Mouse (Mus musculus) embryonic stem cell, embryonic (primary cell): ENCODE data around the gene Pex11g.

Experiments
- CTCF ChIA-PET, 4 experiments: fragments of 300-600 bp in 2 of 4; fragments of 350-600 bp in 2 of 4; sonication (Branson Sonifier 250); formaldehyde crosslinking; loops; one replicate each; lab custom pipeline; 2022; ENCODE audit warnings: inconsistent platforms in 2 of 4; lab: Charles Lee
- POLR2A ChIA-PET, 4 experiments: fragments of 300-600 bp in 2 of 4; fragments of 350-600 bp in 2 of 4; sonication (Branson Sonifier 250); formaldehyde crosslinking; loops; one replicate each; lab custom pipeline; 2022; ENCODE audit warnings: antibody characterized with exemption in 4 of 4, inconsistent platforms in 1 of 4; lab: Charles Lee

The Pex11g gene

DNA sequence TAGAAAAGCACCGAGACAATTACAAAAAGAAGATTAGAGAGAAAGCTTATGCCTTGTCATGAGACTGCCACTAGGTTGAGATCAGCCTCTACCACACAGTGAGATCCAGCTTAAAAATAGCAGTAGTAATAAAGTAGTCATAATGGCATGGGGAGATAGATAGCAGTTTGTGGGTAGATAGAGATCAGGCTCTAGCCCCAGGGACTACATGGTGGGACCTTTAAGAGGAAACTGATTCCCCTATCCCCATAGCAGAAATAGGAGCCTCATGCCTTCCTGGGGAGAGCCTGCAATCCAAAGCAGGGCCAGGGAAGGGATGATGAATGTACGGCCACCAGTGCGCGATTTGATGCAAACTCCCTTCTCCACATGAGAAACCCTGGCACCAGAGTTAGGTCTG is 52.2 kb downstream of the Pex11g start:
- CTCF ChIA-PET = interaction anchor here in 3 of 4 experiments (0.5 to 1.5 kb wide), 4 partner anchors 22 to 257 kb away, joined by 4 to 7 read pairs (median 4); partner anchors contain the start of genes Arhgef18 (in 1 of the 3) and Fcor (in 1 of the 3)

DNA sequence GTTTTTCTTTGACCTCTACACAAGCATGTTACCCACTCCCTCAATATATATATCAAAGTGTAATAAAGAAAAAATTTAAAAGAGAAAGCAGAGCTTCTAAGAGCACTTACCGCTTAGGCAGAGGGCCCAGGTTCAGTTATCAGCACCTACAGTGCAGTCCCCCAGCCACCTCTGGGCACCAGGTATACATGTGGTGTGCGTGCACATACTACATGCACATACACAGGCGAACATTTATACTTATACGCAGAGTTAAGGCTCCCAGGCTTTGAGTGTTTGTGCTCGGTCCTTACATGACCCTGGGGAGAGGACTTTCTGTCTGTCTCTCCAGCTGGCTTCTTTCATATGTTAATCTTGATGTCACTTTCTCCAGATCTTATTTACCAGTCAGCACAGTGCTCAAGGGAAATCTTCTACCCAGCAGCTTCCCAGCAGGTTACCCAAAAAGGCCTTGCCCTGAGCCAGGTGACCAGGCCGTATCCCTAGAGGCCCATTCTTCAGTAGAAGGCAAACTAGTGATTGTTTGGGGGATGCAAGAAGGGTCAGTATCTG is 52.8 kb downstream of the Pex11g start:
- ChIA-PET CTCF (interaction anchor here (0.5 to 2.0 kb wide), 12 partner anchors 12 to 836 kb away, joined by 3 to 11 read pairs (median 5); partner anchors contain the start of genes Arhgef18 (in 1 of the 4), Fcor (in 1 of the 4) and Zfp358 (in 1 of the 4)), POLR2A (interaction anchor here (0.6 to 10.9 kb wide), 39 partner anchors 8 to 231 kb away, joined by 3 to 180 read pairs (median 5); partner anchors contain the start of genes Arhgef18 (in 3 of the 4), C330021F23Rik (in 2 of the 4) and Mcoln1 (in 2 of the 4))

More for the DNA sequence above, 52.2 kb downstream of the Pex11g start:
- POLR2A ChIA-PET = interaction anchor here (0.9 to 10.9 kb wide), 23 partner anchors 8 to 152 kb away, joined by 3 to 180 read pairs (median 12); partner anchors contain the start of genes Arhgef18 (in 2 of the 4), C330021F23Rik (in 1 of the 4) and Mcoln1 (in 1 of the 4)

DNA sequence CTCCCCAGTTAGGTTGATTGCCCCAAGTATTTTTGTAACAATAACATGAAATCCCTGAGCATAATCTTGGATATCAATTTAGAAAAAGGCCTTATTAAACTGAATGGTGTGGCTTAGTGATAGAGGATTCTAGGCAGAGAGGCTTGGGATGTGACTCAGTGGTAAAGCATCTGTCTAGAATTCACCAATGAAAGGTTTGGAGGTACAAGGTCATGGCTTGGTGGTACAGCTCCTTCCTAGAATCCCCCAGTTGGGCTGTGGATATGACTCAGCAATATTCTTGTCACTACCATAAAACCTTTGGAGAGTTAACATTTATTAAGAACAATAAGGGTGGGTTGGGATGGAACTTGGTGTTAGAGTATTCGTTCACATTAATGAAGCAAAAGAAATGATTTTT is 54.7 kb downstream of the Pex11g start:
- ChIA-PET CTCF (interaction anchor here in 2 of 4 experiments (1.2 to 2.0 kb wide), 4 partner anchors 18 to 35 kb away, joined by 5 to 11 read pairs (median 7); no protein-coding TSS in a partner anchor), POLR2A (interaction anchor here (0.5 to 10.9 kb wide), 19 partner anchors 8 to 939 kb away, joined by 4 to 180 read pairs (median 15); partner anchors contain the start of gene Arhgef18 (in 2 of the 4))

DNA sequence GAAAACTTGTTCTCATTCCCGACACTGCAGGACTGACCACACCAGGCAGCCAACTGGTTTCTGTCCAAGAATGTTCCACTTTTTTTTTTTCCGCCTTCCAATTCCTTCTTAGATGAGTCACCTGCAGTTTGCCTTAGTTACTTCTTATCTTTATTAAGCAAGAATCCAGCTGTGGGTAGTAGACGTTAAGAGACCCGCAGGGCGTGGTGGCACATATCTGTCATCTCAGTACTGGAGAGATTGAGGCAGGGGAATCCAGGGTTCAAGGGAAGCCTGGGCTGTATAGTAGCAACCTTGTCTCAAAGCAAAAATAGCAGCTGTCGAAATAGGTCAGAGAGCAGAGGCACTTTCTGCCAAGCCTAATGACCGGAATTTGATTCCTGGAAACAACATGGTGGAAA is 55.6 kb downstream of the Pex11g start:
- ChIA-PET CTCF (interaction anchor here in 1 of 4 experiments (0.6 kb wide), 1 partner anchor 57 kb away, joined by 3 read pairs; no protein-coding TSS in a partner anchor), POLR2A (interaction anchor here in 3 of 4 experiments (0.7 to 10.9 kb wide), 12 partner anchors 10 to 198 kb away, joined by 3 to 180 read pairs (median 14); partner anchors contain the start of gene Arhgef18 (in 2 of the 3))

DNA sequence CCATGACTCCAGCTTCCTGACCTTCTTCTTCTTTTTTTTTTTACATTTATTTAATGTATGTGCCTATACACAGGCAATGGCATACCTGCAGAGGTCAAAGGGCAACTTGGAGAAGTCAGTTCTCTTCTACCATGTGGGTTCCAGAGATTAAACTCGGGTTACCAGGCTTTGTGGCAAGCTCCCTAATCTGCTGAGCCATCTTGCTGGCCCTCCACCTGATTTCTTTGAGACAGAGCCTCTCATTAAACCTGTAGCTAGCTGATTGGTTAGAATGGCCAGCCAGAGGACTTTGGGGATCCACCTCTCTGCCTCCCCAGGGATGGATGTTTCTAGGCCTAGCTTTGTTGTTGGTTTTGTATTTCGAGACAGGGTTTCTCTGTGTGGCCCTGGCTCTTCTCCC is 56.4 kb downstream of the Pex11g start:
- POLR2A ChIA-PET = interaction anchor here (0.6 to 10.9 kb wide), 18 partner anchors 9 to 943 kb away, joined by 3 to 180 read pairs (median 5); partner anchors contain the start of gene Arhgef18 (in 2 of the 4)
- CTCF ChIA-PET = interaction anchor here in 2 of 4 experiments (0.6 to 1.5 kb wide), 3 partner anchors 24 to 74 kb away, joined by 3 to 5 read pairs (median 3); no protein-coding TSS in a partner anchor

DNA sequence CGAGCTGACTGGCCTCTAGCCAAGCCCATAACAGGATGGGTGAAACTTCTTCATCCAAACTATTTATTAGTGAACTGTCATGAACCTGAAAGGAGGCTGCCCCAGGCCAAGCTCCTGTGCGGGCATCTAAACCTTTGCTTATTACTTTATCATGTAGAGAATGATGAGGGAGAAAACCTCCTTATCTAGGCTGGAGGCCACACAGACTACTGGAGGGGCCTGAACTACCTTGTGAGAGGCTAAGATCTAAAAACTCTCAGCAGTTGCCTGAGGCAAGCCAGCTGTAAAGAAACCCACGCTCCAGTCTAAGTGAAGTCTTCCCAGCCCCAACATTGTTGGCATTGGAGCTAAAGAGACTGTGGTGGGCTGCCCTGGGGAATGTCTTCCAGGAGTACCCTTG is 60.1 kb downstream of the Pex11g start:
- ChIA-PET POLR2A (interaction anchor here in 3 of 4 experiments (0.5 to 16.8 kb wide), 10 partner anchors 10 to 50 kb away, joined by 3 to 204 read pairs (median 6); partner anchors contain the start of gene Arhgef18 (in 2 of the 3)), CTCF (interaction anchor here in 1 of 4 experiments (0.6 to 1.4 kb wide), 2 partner anchors 20 to 25 kb away, joined by 3 read pairs; no protein-coding TSS in a partner anchor)
